Mouse (Mus musculus): ENCODE results near the gene Khk. TPM values are rescaled to one million over a fixed set of nuclear protein-coding genes. Genes with fewer than 3 reads are reported as not detected.
A peak's percentile ranks its signal among the peaks of the same experiment; 100 is the strongest.

Gene Khk
- polyA plus RNA-seq, 1 experiment from 2014 or later, result 9.2 TPM

- Histone ChIP-seq H3K9me3 (replicated peaks; ENCODE audit: control insufficient read depth, low read length) (no peaks in the 10 kb centered on the region), H3K4me1 (ENCODE audit: control insufficient read depth, insufficient read depth, low read length) (peaks cover 18% of the 10 kb centered on the region), H3K36me3 (replicated peaks; ENCODE audit: control insufficient read depth, insufficient read depth, low read depth, low read length) (peaks cover 6% of the 10 kb centered on the region; the same call in 1 of the 2 replicates), H3K27ac (replicated peaks; ENCODE audit: low read depth, low read length) (peak overlapping the region; percentile 87), H3K4me3 (ENCODE audit: low read depth, low read length) (no peak overlapping the region; the same call in 1 of the 2 replicates), H3K4me2 (ENCODE audit: low read depth, low read length) (peak overlapping the region; percentile 92), H3K27me3 (ENCODE audit: control insufficient read depth, insufficient read depth, low read length) (no peaks in the 10 kb centered on the region), H3K9ac (replicated peaks; ENCODE audit: low read length) (peak overlapping the region; percentile 81)
- peak; percentile 66 for DNase-seq (ENCODE audit: low spot score)
- WGBS, result 32% methylated on average over 13 of the region's 13 CpGs
- ATAC-seq (replicated peaks; ENCODE audit: insufficient number of reproducible peaks, low FRiP score, low TSS enrichment, low read depth), result 0 out of 2 replicates have a peak, but pooled peaks have one; percentile 7
Measured at GRCm38 (mm10) chr5:30908426-30909299, 12.6 kb upstream of the Khk start.

DNA sequence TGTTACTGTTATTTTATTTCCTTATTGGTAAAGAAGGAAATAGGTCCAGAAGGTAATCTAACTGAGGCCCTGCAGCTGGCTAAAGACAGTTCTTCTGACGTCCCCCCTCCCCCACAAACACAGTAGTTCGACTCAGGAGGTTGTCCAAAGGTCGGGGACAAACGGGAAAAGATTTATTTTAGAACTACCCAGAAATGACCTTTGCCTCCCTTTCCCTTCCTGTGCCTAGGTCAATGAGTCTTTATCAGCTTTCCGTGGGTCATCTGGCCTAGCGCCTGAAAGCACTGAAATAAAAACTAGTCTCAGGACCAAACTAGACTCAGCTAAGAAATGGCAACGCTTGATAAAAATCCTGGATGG lies 12.0 kb upstream of the Khk start:
- peaks cover 6% of the 10 kb centered on the region; the same call in 1 of the 2 replicates for H3K36me3 ChIP-seq (replicated peaks; ENCODE audit: control insufficient read depth, insufficient read depth, low read depth, low read length)
- H3K27me3 ChIP-seq (ENCODE audit: control insufficient read depth, insufficient read depth, low read length), result no peaks in the 10 kb centered on the region
- peak overlapping the region; percentile 87 for H3K27ac ChIP-seq (replicated peaks; ENCODE audit: low read depth, low read length)
- no peak for DNase-seq (ENCODE audit: low spot score)
- H3K4me2 ChIP-seq (ENCODE audit: low read depth, low read length), result no peak overlapping the region; the same call in 1 of the 2 replicates
- H3K9me3 ChIP-seq (replicated peaks; ENCODE audit: control insufficient read depth, low read length), result no peaks in the 10 kb centered on the region
- H3K4me1 ChIP-seq (ENCODE audit: control insufficient read depth, insufficient read depth, low read length), result peaks cover 18% of the 10 kb centered on the region
- ATAC-seq (replicated peaks; ENCODE audit: insufficient number of reproducible peaks, low FRiP score, low TSS enrichment, low read depth), result no peak
- no peak overlapping the region for H3K9ac ChIP-seq (replicated peaks; ENCODE audit: low read length)
- WGBS, result 23% methylated on average over 7 of the region's 7 CpGs
- H3K4me3 ChIP-seq (ENCODE audit: low read depth, low read length), result no peak overlapping the region

DNA sequence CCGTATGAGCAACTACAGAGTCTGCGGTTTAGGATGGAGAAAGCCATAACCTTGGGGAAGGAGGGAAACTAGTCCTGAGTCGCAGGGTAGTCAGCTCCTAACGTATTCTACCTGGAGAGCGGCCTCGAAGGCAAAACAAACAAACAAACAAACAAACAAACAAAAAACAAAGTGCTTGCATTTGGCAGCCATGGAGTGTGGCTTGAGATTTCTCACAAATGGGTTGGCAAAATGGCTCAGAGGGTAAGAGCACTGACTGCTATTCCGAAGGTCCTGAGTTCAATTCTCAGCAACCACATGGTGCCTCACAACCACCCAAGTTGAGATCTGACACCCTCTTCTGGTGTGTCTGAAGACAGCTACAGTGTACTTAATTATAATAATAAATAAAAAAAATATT lies 11.4 kb upstream of the Khk start:
- Histone ChIP-seq H3K4me2 (ENCODE audit: low read depth, low read length) (no peak overlapping the region), H3K9ac (replicated peaks; ENCODE audit: low read length) (no peak overlapping the region), H3K4me1 (ENCODE audit: control insufficient read depth, insufficient read depth, low read length) (peaks cover 18% of the 10 kb centered on the region), H3K4me3 (ENCODE audit: low read depth, low read length) (no peak overlapping the region), H3K36me3 (replicated peaks; ENCODE audit: control insufficient read depth, insufficient read depth, low read depth, low read length) (peaks cover 6% of the 10 kb centered on the region; the same call in 1 of the 2 replicates), H3K27me3 (ENCODE audit: control insufficient read depth, insufficient read depth, low read length) (no peaks in the 10 kb centered on the region), H3K27ac (replicated peaks; ENCODE audit: low read depth, low read length) (no peak overlapping the region), H3K9me3 (replicated peaks; ENCODE audit: control insufficient read depth, low read length) (no peaks in the 10 kb centered on the region)
- 76% methylated on average over 7 of the region's 7 CpGs for WGBS
- DNase-seq (ENCODE audit: low spot score), result no peak
- no peak for ATAC-seq (replicated peaks; ENCODE audit: insufficient number of reproducible peaks, low FRiP score, low TSS enrichment, low read depth)

DNA sequence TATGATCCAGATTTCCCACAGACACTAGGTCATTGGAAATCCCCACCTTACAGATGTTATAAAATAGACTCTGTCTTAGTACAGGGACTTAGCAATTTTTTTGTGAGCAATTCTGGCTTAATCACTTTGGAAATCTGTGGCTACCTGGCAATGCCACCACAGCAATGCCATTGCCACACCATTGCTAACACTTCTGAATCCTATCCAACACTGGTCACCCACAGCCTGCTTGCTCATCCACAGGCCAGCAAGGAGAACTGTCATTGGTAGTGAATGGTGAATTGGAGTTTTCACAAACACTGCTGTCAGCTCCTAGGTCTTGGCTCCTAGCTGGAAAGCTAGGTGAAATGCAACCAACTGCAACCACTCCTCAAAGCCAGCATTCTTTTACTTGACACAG lies 10.8 kb upstream of the Khk start:
- DNase-seq (ENCODE audit: low spot score) (no peak), ATAC-seq (replicated peaks; ENCODE audit: insufficient number of reproducible peaks, low FRiP score, low TSS enrichment, low read depth) (no peak)
- H3K4me2 ChIP-seq (ENCODE audit: low read depth, low read length), result no peak overlapping the region
- peaks cover 3% of the 10 kb centered on the region; the same call in 1 of the 2 replicates for H3K36me3 ChIP-seq (replicated peaks; ENCODE audit: control insufficient read depth, insufficient read depth, low read depth, low read length)
- H3K4me1 ChIP-seq (ENCODE audit: control insufficient read depth, insufficient read depth, low read length), result peaks cover 18% of the 10 kb centered on the region
- H3K27ac ChIP-seq (replicated peaks; ENCODE audit: low read depth, low read length), result no peak overlapping the region
- H3K27me3 ChIP-seq (ENCODE audit: control insufficient read depth, insufficient read depth, low read length), result no peaks in the 10 kb centered on the region
- no peak overlapping the region for H3K9ac ChIP-seq (replicated peaks; ENCODE audit: low read length)
- H3K4me3 ChIP-seq (ENCODE audit: low read depth, low read length), result no peak overlapping the region
- H3K9me3 ChIP-seq (replicated peaks; ENCODE audit: control insufficient read depth, low read length), result no peaks in the 10 kb centered on the region

GRCm38 (mm10) chr5:30912156-30912555 lies 9.1 kb upstream of the Khk start:
- Histone ChIP-seq H3K9me3 (replicated peaks; ENCODE audit: control insufficient read depth, low read length) (no peaks in the 10 kb centered on the region), H3K4me2 (ENCODE audit: low read depth, low read length) (no peak overlapping the region), H3K9ac (replicated peaks; ENCODE audit: low read length) (peak overlapping the region; percentile 74), H3K4me3 (ENCODE audit: low read depth, low read length) (no peak overlapping the region), H3K4me1 (ENCODE audit: control insufficient read depth, insufficient read depth, low read length) (peaks cover 13% of the 10 kb centered on the region), H3K27ac (replicated peaks; ENCODE audit: low read depth, low read length) (peak overlapping the region; percentile 94), H3K27me3 (ENCODE audit: control insufficient read depth, insufficient read depth, low read length) (no peaks in the 10 kb centered on the region), H3K36me3 (replicated peaks; ENCODE audit: control insufficient read depth, insufficient read depth, low read depth, low read length) (no peaks in the 10 kb centered on the region; the same call in 1 of the 2 replicates)
- no peak for ATAC-seq (replicated peaks; ENCODE audit: insufficient number of reproducible peaks, low FRiP score, low TSS enrichment, low read depth)
- peak; percentile 33 for DNase-seq (ENCODE audit: low spot score)
- 42% methylated on average over 5 of the region's 5 CpGs for WGBS

DNA sequence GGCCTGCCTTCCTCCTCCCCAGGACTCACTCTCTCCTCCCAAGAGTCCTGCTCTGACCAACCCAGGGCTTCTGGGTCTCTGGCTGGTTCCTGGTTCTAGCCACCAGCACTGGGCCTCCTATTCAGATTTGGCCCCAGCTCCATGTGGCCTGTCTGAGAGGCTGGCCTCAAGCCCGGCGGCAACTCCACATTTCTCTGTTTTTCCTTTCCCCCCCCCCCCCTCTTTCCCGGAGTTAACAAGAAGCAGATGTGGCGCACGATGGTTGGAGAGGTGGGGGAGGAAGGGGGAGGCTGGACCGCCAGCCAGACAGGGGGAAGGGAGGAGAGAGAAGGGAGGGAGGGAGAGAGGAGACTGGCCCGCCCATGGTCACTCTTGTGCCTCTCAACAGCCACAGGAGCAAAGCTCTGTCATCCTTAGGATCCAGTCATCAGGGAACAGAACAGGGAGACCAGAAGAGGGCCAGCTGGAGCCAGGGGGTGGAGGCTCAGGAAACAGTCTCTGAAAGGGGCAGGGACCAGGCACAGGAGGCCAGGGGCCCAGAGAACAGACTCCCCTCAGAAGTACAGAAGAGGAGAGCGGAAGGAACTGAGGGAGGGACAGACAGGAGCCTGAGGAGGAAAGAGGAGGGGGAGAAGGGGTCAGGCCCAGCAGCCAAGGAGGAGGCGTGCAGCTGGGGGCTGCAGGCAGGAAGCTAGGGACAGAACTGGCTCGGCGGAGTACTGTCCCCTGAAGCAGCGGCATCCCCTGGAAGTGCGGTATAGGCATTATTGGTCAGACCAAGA lies 8.0 kb upstream of the Khk start, which contains the start of gene Emilin1:
TSS of gene Emilin1 (plus strand) at position 343 of the 782 bp plus-strand sequence.
- H3K4me2 ChIP-seq (ENCODE audit: low read depth, low read length), result peak within 1 kb of the TSS; percentile 89
- H3K27ac ChIP-seq (replicated peaks; ENCODE audit: low read depth, low read length), result peak within 1 kb of the TSS; percentile 94
- 11% methylated on average over 11 of the region's 13 CpGs for WGBS
- H3K9me3 ChIP-seq (replicated peaks; ENCODE audit: control insufficient read depth, low read length), result no peaks in the 10 kb centered on the region
- H3K9ac ChIP-seq (replicated peaks; ENCODE audit: low read length), result peak within 1 kb of the TSS; percentile 74
- ATAC-seq (replicated peaks; ENCODE audit: insufficient number of reproducible peaks, low FRiP score, low TSS enrichment, low read depth) (peak; percentile 70), DNase-seq (ENCODE audit: low spot score) (peak; percentile 94)
- H3K4me3 ChIP-seq (ENCODE audit: low read depth, low read length), result peak within 1 kb of the TSS; percentile 60
- no peaks in the 10 kb centered on the region for H3K27me3 ChIP-seq (ENCODE audit: control insufficient read depth, insufficient read depth, low read length)
- H3K4me1 ChIP-seq (ENCODE audit: control insufficient read depth, insufficient read depth, low read length), result peaks cover 10% of the 10 kb centered on the region
- no peaks in the 10 kb centered on the region; the same call in 1 of the 2 replicates for H3K36me3 ChIP-seq (replicated peaks; ENCODE audit: control insufficient read depth, insufficient read depth, low read depth, low read length)

DNA sequence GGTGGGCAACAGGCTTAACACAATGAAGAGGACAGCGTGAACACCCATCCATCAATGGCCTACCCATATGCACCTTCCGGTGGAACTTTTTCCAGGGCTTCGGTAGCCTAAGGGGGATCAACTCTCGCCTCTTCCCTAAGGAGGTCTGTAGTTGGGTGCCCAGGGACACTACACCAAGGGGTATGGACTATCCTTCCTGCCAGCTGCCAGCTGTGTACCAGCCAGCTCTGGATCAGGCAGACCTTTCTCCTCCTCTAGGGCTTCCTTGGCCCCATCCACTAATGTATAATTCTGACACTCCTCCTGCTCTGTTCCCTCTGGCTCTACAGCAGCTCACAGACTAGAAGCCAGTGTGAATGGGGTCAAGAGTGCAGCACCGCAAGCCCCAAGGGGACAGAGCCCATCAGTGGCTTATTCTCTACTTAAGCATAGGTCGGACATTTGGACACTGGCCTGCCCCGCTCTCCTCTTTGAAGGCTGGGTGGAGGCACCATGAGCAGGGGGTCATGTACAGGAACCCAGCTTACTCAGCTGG lies 7.1 kb upstream of the Khk start:
- Histone ChIP-seq H3K4me1 (ENCODE audit: control insufficient read depth, insufficient read depth, low read length) (peaks cover 7% of the 10 kb centered on the region), H3K36me3 (replicated peaks; ENCODE audit: control insufficient read depth, insufficient read depth, low read depth, low read length) (peaks cover 5% of the 10 kb centered on the region), H3K27me3 (ENCODE audit: control insufficient read depth, insufficient read depth, low read length) (no peaks in the 10 kb centered on the region), H3K27ac (replicated peaks; ENCODE audit: low read depth, low read length) (peak overlapping the region; percentile 94), H3K4me2 (ENCODE audit: low read depth, low read length) (peak overlapping the region; percentile 89), H3K4me3 (ENCODE audit: low read depth, low read length) (peak overlapping the region; percentile 60), H3K9me3 (replicated peaks; ENCODE audit: control insufficient read depth, low read length) (no peaks in the 10 kb centered on the region), H3K9ac (replicated peaks; ENCODE audit: low read length) (peak overlapping the region; percentile 74)
- no peak for ATAC-seq (replicated peaks; ENCODE audit: insufficient number of reproducible peaks, low FRiP score, low TSS enrichment, low read depth)
- 23% methylated on average over 7 of the region's 7 CpGs for WGBS
- no peak for DNase-seq (ENCODE audit: low spot score)

Measured in embryonic facial prominence, embryonic 11.5 days (tissue).